Mouse (Mus musculus) erythroblast, embryonic 14.5 days (primary cell): ENCODE results near the gene Gpr137.

Experiments used
- GATA1 ChIP-seq: IDR thresholded peaks from 2 replicates; pipeline ENCODE4 v1.6.1; 2012; ENCODE audit warnings: low read length, inconsistent platforms, mixed read lengths
- TAL1 ChIP-seq: IDR thresholded peaks from 3 replicates; pipeline ENCODE4 v1.6.1; 2012; ENCODE audit warnings: low read length, inconsistent platforms, mixed read lengths

- TF ChIP-seq TAL1 = no peak
- TF ChIP-seq GATA1 = no peak
Measured at GRCm38 (mm10) chr19:6990712-6991111, 48.4 kb upstream of the Gpr137 start.
